Mouse (Mus musculus): ENCODE results near the gene Igf1r.

DNA sequence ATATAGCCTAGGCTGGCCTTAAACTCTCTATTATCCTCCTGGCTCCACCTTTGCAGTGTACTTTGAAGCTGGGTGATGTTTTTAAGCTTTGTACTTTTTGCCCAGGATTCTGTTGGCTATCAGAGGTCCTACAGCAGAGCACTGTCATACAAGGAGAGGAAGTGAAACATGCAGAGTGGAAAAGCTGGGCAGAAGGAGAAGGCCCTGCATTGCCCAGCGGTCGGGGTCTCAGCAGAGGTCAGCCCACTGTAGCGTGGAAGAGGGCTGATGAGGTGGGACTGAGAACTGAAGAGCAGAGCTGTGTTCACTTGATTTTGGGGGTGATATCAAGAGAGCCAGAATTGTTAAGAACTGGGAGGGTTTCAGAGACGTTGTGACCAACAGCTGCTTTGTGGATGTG, 134.9 kb downstream of the Igf1r start:
- TF ChIP-seq CTCF (IDR thresholded peaks at IDR 0.05; ENCODE audit: low read depth) (no peak), EP300 (IDR thresholded peaks at IDR 0.05; ENCODE audit: low read depth) (no peak)

Measured in liver, postnatal 0 days (tissue).